14 mouse cellular contexts compared by ENCODE assay signal in the genomic region with DNA sequence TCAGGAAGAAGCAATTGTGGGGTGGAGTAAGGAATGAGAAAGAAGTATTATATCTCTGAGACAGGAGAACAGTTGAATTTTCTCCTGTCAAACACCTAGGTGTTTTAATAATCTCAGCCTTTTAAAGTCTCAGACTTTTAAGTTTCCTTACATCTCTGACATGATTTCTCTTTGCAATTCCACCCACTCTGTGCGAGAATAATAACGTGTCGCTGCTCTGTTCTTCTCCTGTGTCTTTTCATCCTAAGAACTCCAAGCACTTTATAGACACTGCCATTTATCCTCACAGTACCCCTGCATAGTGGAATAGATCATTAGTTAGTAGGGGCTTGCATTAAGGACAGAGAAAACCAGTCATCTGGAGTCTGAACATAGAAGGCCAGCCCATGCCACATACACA.
"Had no signal": no experiment of that assay in that cellular context is flagged by ENCODE, and none has a peak within 500 bp of the region (broad histone marks: within the 10 kb centered on the region; RNA-seq: fewer than 3 reads in every experiment).

No protein-coding gene starts in this region.

- H3K27me3 ChIP-seq: midbrain, embryonic 12.5 days; midbrain, embryonic 15.5 days; neural tube, embryonic 12.5 days; stomach, embryonic 15.5 days had no signal

- ATAC-seq: midbrain, embryonic 15.5 days had no signal

- H3K9ac ChIP-seq: lung, embryonic 14.5 days; midbrain, embryonic 12.5 days; midbrain, embryonic 15.5 days; neural tube, embryonic 12.5 days; stomach, embryonic 15.5 days had no signal

- H3K4me3 ChIP-seq: midbrain, embryonic 10.5 days; midbrain, embryonic 12.5 days; midbrain, embryonic 15.5 days; neural tube, embryonic 12.5 days; stomach, embryonic 15.5 days had no signal

- H3K36me3 ChIP-seq: midbrain, embryonic 10.5 days; midbrain, embryonic 12.5 days; midbrain, embryonic 15.5 days; neural tube, embryonic 12.5 days; stomach, embryonic 15.5 days had no signal

- H3K4me1 ChIP-seq: midbrain, embryonic 10.5 days; midbrain, embryonic 12.5 days; midbrain, embryonic 15.5 days; neural tube, embryonic 12.5 days; stomach, embryonic 15.5 days had no signal

- DNase-seq: lung, adult 18-20 months; lung, embryonic 14.5 days; lung, postnatal 10 days; lung, postnatal 4 days; right cerebral cortex, postnatal 14 days; thymus, adult 2 months; thymus, postnatal 25 days; thymus, postnatal 4 days had no signal

- H3K27ac ChIP-seq: midbrain, embryonic 10.5 days; midbrain, embryonic 12.5 days; midbrain, embryonic 15.5 days; neural tube, embryonic 12.5 days; stomach, embryonic 15.5 days; stomach, postnatal 0 days had no signal

- H3K9me3 ChIP-seq: midbrain, embryonic 10.5 days; midbrain, embryonic 12.5 days; midbrain, embryonic 15.5 days; neural tube, embryonic 12.5 days; stomach, embryonic 15.5 days had no signal

- H3K4me2 ChIP-seq: lung, embryonic 14.5 days; midbrain, embryonic 12.5 days; midbrain, embryonic 15.5 days; neural tube, embryonic 12.5 days; stomach, embryonic 15.5 days had no signal
